Mouse (Mus musculus) liver, embryonic 11.5 days (tissue): Measurements from ENCODE around the gene B3gnt4. TPM values are rescaled to one million over a fixed set of nuclear protein-coding genes. Genes with fewer than 3 reads are reported as not detected.
A peak's percentile ranks its signal among the peaks of the same experiment; 100 is the strongest.
"Not testable (repeated sequence)": the region's sequence is repeated elsewhere in the genome, so short reads cannot be mapped to it uniquely, and the experiment has no call there.

Source experiments
- ATAC-seq: fragments of 200-750 bp; cut with Nextera tagmentation; replicated peaks from 2 replicates; pipeline ENCODE4 v1.8.0; 2017; ENCODE audit warnings: moderate number of reproducible peaks, mild to moderate bottlenecking, moderate TSS enrichment, moderate library complexity; ENCODE audit not compliant: low FRiP score
- DNase-seq: peaks from one replicate; pipeline ENCODE4 v3.0.0-alpha.2; 2017; ENCODE audit warnings: low spot score
- H3K27ac ChIP-seq: fragments of 300-500 bp; sonication (generic); 2 replicates; pipeline ENCODE4 v1.5.1; 2014; ENCODE audit warnings: mild to moderate bottlenecking, low read depth, low read length, control low read depth
- H3K27me3 ChIP-seq: fragments of 300-500 bp; sonication (generic); replicated peaks from 2 replicates; pipeline ENCODE4 v1.6.1; 2014; ENCODE audit warnings: low read length, mixed read lengths; ENCODE audit not compliant: control insufficient read depth, insufficient read depth
- H3K36me3 ChIP-seq: fragments of 300-500 bp; sonication (generic); 2 replicates; pipeline ENCODE4 v1.6.1; 2014; ENCODE audit warnings: mild to moderate bottlenecking, low read length, moderate library complexity, mixed read lengths; ENCODE audit not compliant: control insufficient read depth, insufficient read depth
- H3K4me1 ChIP-seq: fragments of 300-500 bp; sonication (generic); replicated peaks from 2 replicates; pipeline ENCODE4 v1.6.1; 2014; ENCODE audit warnings: low read length, mixed read lengths; ENCODE audit not compliant: control insufficient read depth, insufficient read depth
- H3K4me2 ChIP-seq: fragments of 300-500 bp; sonication (generic); 2 replicates; pipeline ENCODE4 v1.6.1; 2014; ENCODE audit warnings: mild to moderate bottlenecking, control low read depth, moderate library complexity
- H3K4me3 ChIP-seq: fragments of 300-500 bp; sonication (generic); 2 replicates; pipeline ENCODE4 v1.5.1; 2014; ENCODE audit warnings: low read depth, low read length, control low read depth
- H3K9ac ChIP-seq: fragments of 300-500 bp; sonication (generic); 2 replicates; pipeline ENCODE4 v1.6.1; 2014; ENCODE audit warnings: low read depth, low read length, control low read depth
- H3K9me3 ChIP-seq: fragments of 300-500 bp; sonication (generic); 2 replicates; pipeline ENCODE4 v1.6.1; 2016; ENCODE audit warnings: low read length, inconsistent platforms, mixed read lengths; ENCODE audit not compliant: control insufficient read depth
- WGBS: fragments of 180-500 bp; shearing (Covaris S2); extraction: QIAGEN DNeasy Blood & Tissue Kit; methylation state at CpG from one replicate; pipeline ENCODE4 v1.1.7; 2014; 5-methylcytosine and 5-hydroxymethylcytosine counted together
- polyA plus RNA-seq: library from polyadenylated mRNA; unstranded; fragments of >200 nt; fragmentation: Nextera tagmentation; extraction: Ambion mirVana; gene quantifications from 2 replicates; pipeline ENCODE4 v1.2.1, GENCODE M21; 2014

B3gnt4 gene
- polyA plus RNA-seq, 1 experiment from 2014 or later = 0.34 TPM

DNA sequence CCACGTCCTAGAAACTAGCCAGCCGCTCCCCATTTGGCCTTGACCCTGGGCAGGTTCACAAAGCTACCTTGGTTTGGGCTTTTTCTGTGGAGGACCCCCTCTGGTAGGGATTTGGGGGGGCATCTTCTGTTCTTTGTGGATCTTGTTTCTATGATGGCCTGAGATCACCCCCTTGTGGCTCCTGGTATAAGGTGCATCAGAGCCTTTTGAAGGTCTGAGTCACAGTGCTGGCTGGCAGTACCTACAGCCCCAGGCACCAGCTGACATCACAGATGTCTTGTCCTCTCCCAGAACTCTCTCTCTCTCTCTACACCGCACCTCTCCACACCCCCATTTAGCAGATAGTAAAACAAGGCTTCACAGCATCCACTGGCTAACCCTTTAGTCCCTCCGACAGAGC lies 10.5 kb upstream of the B3gnt4 start:
- Histone ChIP-seq H3K4me2 (no peak overlapping the region), H3K36me3 (no peaks in the 10 kb centered on the region), H3K27ac (no peak overlapping the region), H3K4me3 (no peak overlapping the region), H3K9me3 (no peaks in the 10 kb centered on the region), H3K4me1 (peaks cover 6% of the 10 kb centered on the region), H3K9ac (no peak overlapping the region), H3K27me3 (peaks cover 7% of the 10 kb centered on the region)
- ATAC-seq (no peak), DNase-seq (no peak)
- WGBS = 40% methylated on average over 4 of the region's 4 CpGs

GRCm38 (mm10) chr5:123501973-123502372 lies 8.3 kb upstream of the B3gnt4 start:
- no peak overlapping the region for H3K27ac ChIP-seq
- ATAC-seq (no peak), DNase-seq (no peak)
- 56% methylated on average over 4 of the region's 4 CpGs for WGBS
- peaks cover 14% of the 10 kb centered on the region for H3K27me3 ChIP-seq
- no peaks in the 10 kb centered on the region for H3K9me3 ChIP-seq
- no peak overlapping the region for H3K4me3 ChIP-seq
- H3K4me2 ChIP-seq = no peak overlapping the region
- no peak overlapping the region for H3K9ac ChIP-seq
- no peaks in the 10 kb centered on the region for H3K36me3 ChIP-seq
- peaks cover 6% of the 10 kb centered on the region for H3K4me1 ChIP-seq

- Histone ChIP-seq H3K4me3 (peak overlapping the region; percentile 61), H3K9me3 (no peaks in the 10 kb centered on the region), H3K36me3 (peaks cover 3% of the 10 kb centered on the region; the same call in 1 of the 2 replicates), H3K9ac (peak overlapping the region; percentile 44; the same call in 1 of the 2 replicates), H3K27me3 (peaks cover 27% of the 10 kb centered on the region), H3K27ac (no peak overlapping the region), H3K4me2 (peak overlapping the region; percentile 91), H3K4me1 (peaks cover 10% of the 10 kb centered on the region)
- ATAC-seq = peak; percentile 90
- DNase-seq = peak; percentile 85
- 2% methylated on average over 59 of the region's 59 CpGs for WGBS
Observed at GRCm38 (mm10) chr5:123507936-123508723, 2.1 kb upstream of the B3gnt4 start.

DNA sequence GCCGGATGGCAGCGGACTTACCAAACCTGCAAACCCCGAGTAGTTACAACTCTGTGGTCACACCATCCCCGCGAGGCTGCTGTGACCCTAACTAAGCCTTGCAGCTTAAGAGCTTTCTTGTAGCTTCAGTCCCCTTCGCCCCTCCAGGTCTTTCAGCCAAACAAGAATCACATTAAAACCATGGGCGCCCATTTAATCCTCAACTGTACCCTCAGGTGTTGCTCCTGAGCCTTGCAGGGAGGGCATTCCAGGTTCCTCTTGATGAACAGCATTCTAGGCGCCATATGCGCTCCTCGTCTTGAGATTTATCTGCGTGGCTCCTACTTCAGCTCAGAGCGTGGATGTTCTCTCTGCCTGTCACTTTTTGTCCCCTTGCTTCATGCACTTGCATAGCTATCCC lies 1.3 kb upstream of the B3gnt4 start:
- peak overlapping the region; percentile 91 for H3K4me2 ChIP-seq
- DNase-seq = no peak
- peaks cover 3% of the 10 kb centered on the region; the same call in 1 of the 2 replicates for H3K36me3 ChIP-seq
- H3K4me1 ChIP-seq = peaks cover 10% of the 10 kb centered on the region
- ATAC-seq = no peak
- peak overlapping the region; percentile 61 for H3K4me3 ChIP-seq
- WGBS = 8% methylated on average over 12 of the region's 12 CpGs
- 0 out of 2 replicates have a peak overlapping the region, but pooled peaks have one; percentile 31 for H3K9ac ChIP-seq
- no peaks in the 10 kb centered on the region for H3K9me3 ChIP-seq
- H3K27ac ChIP-seq = no peak overlapping the region
- peaks cover 27% of the 10 kb centered on the region for H3K27me3 ChIP-seq

- Histone ChIP-seq H3K27me3 (peaks cover 23% of the 10 kb centered on the region), H3K4me1 (peaks cover 10% of the 10 kb centered on the region)
- H3K36me3 ChIP-seq, H3K9me3 ChIP-seq, H3K4me2 ChIP-seq, ATAC-seq, H3K4me3 ChIP-seq, H3K27ac ChIP-seq, DNase-seq, H3K9ac ChIP-seq: not testable (repeated sequence)
- WGBS = 70% methylated on average over 3 of the region's 3 CpGs
Observed at GRCm38 (mm10) chr5:123511426-123511825, 1.2 kb downstream of the B3gnt4 start.

DNA sequence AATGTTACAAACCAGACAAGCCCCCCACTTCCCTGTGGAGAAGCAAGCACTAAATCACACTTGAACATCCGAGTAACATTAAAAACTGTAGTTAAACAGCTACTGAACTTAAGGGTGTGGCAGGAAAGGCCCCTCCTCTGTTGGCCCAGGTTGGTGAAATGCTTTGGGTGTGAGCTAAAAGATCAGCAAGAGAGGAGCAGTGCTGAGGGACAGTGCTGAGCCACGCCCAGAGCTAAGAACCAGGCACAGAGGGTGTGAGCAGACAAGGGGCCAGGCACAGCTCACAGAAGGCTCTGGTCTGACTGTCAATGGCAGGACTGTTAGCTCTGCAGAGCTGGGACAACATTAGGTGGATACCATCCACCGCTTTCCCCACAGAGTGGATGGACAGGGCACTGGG lies 1.8 kb downstream of the B3gnt4 start:
- Histone ChIP-seq H3K9me3 (no peaks in the 10 kb centered on the region), H3K4me1 (peaks cover 10% of the 10 kb centered on the region), H3K36me3 (peaks cover 8% of the 10 kb centered on the region; the same call in 1 of the 2 replicates), H3K27ac (no peak overlapping the region), H3K4me2 (no peak overlapping the region), H3K9ac (no peak overlapping the region), H3K27me3 (peaks cover 20% of the 10 kb centered on the region), H3K4me3 (no peak overlapping the region)
- WGBS = 64% methylated on average over 3 of the region's 3 CpGs
- ATAC-seq (peak; percentile 76), DNase-seq (no peak)

DNA sequence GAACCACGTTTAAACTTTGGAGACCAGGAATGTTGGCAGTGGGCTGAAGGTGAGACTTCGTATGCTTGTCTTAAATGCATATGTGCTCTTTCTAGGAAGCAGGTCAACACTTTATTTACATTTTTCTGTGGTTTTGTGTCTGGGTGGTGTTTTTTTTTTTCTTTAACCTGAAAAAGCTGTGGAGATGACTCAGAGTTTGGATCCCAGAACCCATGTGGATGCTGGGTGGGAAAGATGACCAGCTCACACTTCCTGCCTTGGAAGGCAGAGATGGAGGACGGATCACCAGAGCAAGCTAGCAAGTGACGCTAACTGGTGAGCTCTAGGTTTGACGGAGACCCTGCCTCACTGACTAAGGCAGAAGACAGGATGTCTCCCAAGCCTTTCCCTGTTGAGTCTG lies 4.6 kb downstream of the B3gnt4 start:
- peaks cover 7% of the 10 kb centered on the region for H3K4me1 ChIP-seq
- H3K27ac ChIP-seq = no peak overlapping the region
- no peaks in the 10 kb centered on the region; the same call in 1 of the 2 replicates for H3K27me3 ChIP-seq
- no peak for DNase-seq
- ATAC-seq = no peak
- peaks cover 14% of the 10 kb centered on the region for H3K36me3 ChIP-seq
- 84% methylated on average over 5 of the region's 5 CpGs for WGBS
- H3K4me2 ChIP-seq = no peak overlapping the region
- H3K4me3 ChIP-seq = no peak overlapping the region
- no peak overlapping the region for H3K9ac ChIP-seq
- H3K9me3 ChIP-seq = no peaks in the 10 kb centered on the region

- H3K9ac ChIP-seq = no peak overlapping the region
- H3K9me3 ChIP-seq = no peaks in the 10 kb centered on the region
- no peak for DNase-seq
- WGBS = 86% methylated on average over 9 of the region's 9 CpGs
- no peak for ATAC-seq
- H3K36me3 ChIP-seq = peaks cover 11% of the 10 kb centered on the region
- no peak overlapping the region for H3K27ac ChIP-seq
- no peak overlapping the region for H3K4me2 ChIP-seq
- peaks cover 15% of the 10 kb centered on the region for H3K4me1 ChIP-seq
- H3K4me3 ChIP-seq = no peak overlapping the region
- no peaks in the 10 kb centered on the region for H3K27me3 ChIP-seq
Observed at GRCm38 (mm10) chr5:123520666-123521065, 10.4 kb downstream of the B3gnt4 start.

DNA sequence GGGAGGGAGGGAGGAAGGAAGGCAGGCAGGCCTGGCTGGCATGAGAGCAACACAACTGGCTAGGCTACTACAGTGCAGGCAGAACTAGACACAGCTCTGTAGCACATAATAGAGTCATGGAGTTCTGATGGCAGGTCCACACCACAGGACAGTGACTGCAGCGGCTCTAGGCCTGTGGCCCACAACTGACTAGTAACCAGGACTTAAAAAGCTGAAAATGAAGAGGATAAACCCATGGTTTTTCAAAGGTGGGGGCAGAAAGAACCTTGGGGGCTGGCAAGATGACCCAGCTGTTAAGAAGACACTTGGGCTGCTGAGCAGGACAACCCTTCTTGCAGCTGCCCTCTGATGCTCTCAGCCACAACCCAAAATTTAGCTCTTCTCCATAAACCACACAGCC lies 11.4 kb downstream of the B3gnt4 start:
- 94% methylated on average over 1 of the region's 1 CpGs for WGBS
- Histone ChIP-seq H3K27me3 (no peaks in the 10 kb centered on the region), H3K9me3 (no peaks in the 10 kb centered on the region), H3K4me2 (no peak overlapping the region), H3K9ac (no peak overlapping the region), H3K4me3 (no peak overlapping the region), H3K4me1 (peaks cover 15% of the 10 kb centered on the region), H3K36me3 (peaks cover 6% of the 10 kb centered on the region), H3K27ac (no peak overlapping the region)
- ATAC-seq (no peak), DNase-seq (no peak)
